Mouse (Mus musculus): ENCODE measurements at regions not wholly inside any gene's neighbourhood (a gene's known extent, or its start where the extent isn't known, plus 50 kb on each side); places are given as distances from the start of the nearest gene placed in this dataset.

GRCm38 (mm10) chr14:87746011-87746410, 329.6 kb downstream of the Tdrd3 start:
- Histone ChIP-seq H3K36me3 (ENCODE audit: control insufficient read depth, insufficient read depth, low read length) (no peaks in the 10 kb centered on the region), H3K27me3 (ENCODE audit: control insufficient read depth, insufficient read depth, low read length) (no peaks in the 10 kb centered on the region), H3K79me2 (ENCODE audit: control insufficient read depth, insufficient read depth, low read length) (no peaks in the 10 kb centered on the region), H3K27ac (replicated peaks; ENCODE audit: insufficient read depth, low read depth, low read length) (no peak overlapping the region), H3K4me1 (ENCODE audit: control insufficient read depth, insufficient read depth, low read length) (no peaks in the 10 kb centered on the region), H3K9ac (ENCODE audit: low read depth, low read length) (no peak overlapping the region), H3K4me3 (ENCODE audit: insufficient read depth, low read depth, low read length) (no peak overlapping the region)
- 57% methylated on average over 5 of the region's 5 CpGs for WGBS
- DNase-seq (ENCODE audit: extremely low read depth, low read depth, low spot score) = no peak
- no peak for TF ChIP-seq CTCF (IDR thresholded peaks at IDR 0.05; ENCODE audit: low read depth, low read length)
- TF ChIP-seq POLR2A (IDR thresholded peaks at IDR 0.05; ENCODE audit: extremely low read depth, insufficient read depth, low read length) = no peak

- no peaks in the 10 kb centered on the region for H3K79me2 ChIP-seq (ENCODE audit: control insufficient read depth, insufficient read depth, low read length)
- TF ChIP-seq POLR2A (IDR thresholded peaks at IDR 0.05; ENCODE audit: extremely low read depth, insufficient read depth, low read length) (no peak), CTCF (IDR thresholded peaks at IDR 0.05; ENCODE audit: low read depth, low read length) (no peak)
Observed at GRCm38 (mm10) chr14:87749068-87749467, 332.6 kb downstream of the Tdrd3 start.

GRCm38 (mm10) chr14:87749762-87750161, 333.3 kb downstream of the Tdrd3 start:
- H3K27ac ChIP-seq (replicated peaks; ENCODE audit: insufficient read depth, low read depth, low read length) = no peak overlapping the region
- H3K9ac ChIP-seq (ENCODE audit: low read depth, low read length) = no peak overlapping the region
- H3K4me1 ChIP-seq (ENCODE audit: control insufficient read depth, insufficient read depth, low read length) = no peaks in the 10 kb centered on the region
- no peak for TF ChIP-seq CTCF (IDR thresholded peaks at IDR 0.05; ENCODE audit: low read depth, low read length)
- TF ChIP-seq POLR2A (IDR thresholded peaks at IDR 0.05; ENCODE audit: extremely low read depth, insufficient read depth, low read length) = no peak
- no peaks in the 10 kb centered on the region for H3K27me3 ChIP-seq (ENCODE audit: control insufficient read depth, insufficient read depth, low read length)
- H3K36me3 ChIP-seq (ENCODE audit: control insufficient read depth, insufficient read depth, low read length) = no peaks in the 10 kb centered on the region
- DNase-seq (ENCODE audit: extremely low read depth, low read depth, low spot score) = no peak
- no peaks in the 10 kb centered on the region for H3K79me2 ChIP-seq (ENCODE audit: control insufficient read depth, insufficient read depth, low read length)
- no peak overlapping the region for H3K4me3 ChIP-seq (ENCODE audit: insufficient read depth, low read depth, low read length)

More at GRCm38 (mm10) chr14:87749068-87749467, 332.6 kb downstream of the Tdrd3 start:
- no peaks in the 10 kb centered on the region for H3K36me3 ChIP-seq (ENCODE audit: control insufficient read depth, insufficient read depth, low read length)
- no peaks in the 10 kb centered on the region for H3K4me1 ChIP-seq (ENCODE audit: control insufficient read depth, insufficient read depth, low read length)
- H3K27me3 ChIP-seq (ENCODE audit: control insufficient read depth, insufficient read depth, low read length) = no peaks in the 10 kb centered on the region
- 59% methylated on average over 3 of the region's 3 CpGs for WGBS
- no peak overlapping the region for H3K27ac ChIP-seq (replicated peaks; ENCODE audit: insufficient read depth, low read depth, low read length)
- no peak overlapping the region for H3K4me3 ChIP-seq (ENCODE audit: insufficient read depth, low read depth, low read length)
- H3K9ac ChIP-seq (ENCODE audit: low read depth, low read length) = no peak overlapping the region
- no peak for DNase-seq (ENCODE audit: extremely low read depth, low read depth, low spot score)

- 64% methylated on average over 3 of the region's 3 CpGs for WGBS
- Histone ChIP-seq H3K9ac (ENCODE audit: low read depth, low read length) (no peak overlapping the region), H3K36me3 (ENCODE audit: control insufficient read depth, insufficient read depth, low read length) (no peaks in the 10 kb centered on the region), H3K79me2 (ENCODE audit: control insufficient read depth, insufficient read depth, low read length) (no peaks in the 10 kb centered on the region), H3K4me3 (ENCODE audit: insufficient read depth, low read depth, low read length) (no peak overlapping the region), H3K27ac (replicated peaks; ENCODE audit: insufficient read depth, low read depth, low read length) (no peak overlapping the region), H3K27me3 (ENCODE audit: control insufficient read depth, insufficient read depth, low read length) (no peaks in the 10 kb centered on the region), H3K4me1 (ENCODE audit: control insufficient read depth, insufficient read depth, low read length) (no peaks in the 10 kb centered on the region)
- TF ChIP-seq CTCF (IDR thresholded peaks at IDR 0.05; ENCODE audit: low read depth, low read length) = no peak
- TF ChIP-seq POLR2A (IDR thresholded peaks at IDR 0.05; ENCODE audit: extremely low read depth, insufficient read depth, low read length) = no peak
- DNase-seq (ENCODE audit: extremely low read depth, low read depth, low spot score) = no peak
Observed at GRCm38 (mm10) chr14:87750665-87751170, 334.3 kb downstream of the Tdrd3 start.

- TF ChIP-seq CTCF (IDR thresholded peaks at IDR 0.05; ENCODE audit: low read depth, low read length) (no peak), POLR2A (IDR thresholded peaks at IDR 0.05; ENCODE audit: extremely low read depth, insufficient read depth, low read length) (no peak)
- H3K4me1 ChIP-seq (ENCODE audit: control insufficient read depth, insufficient read depth, low read length) = no peaks in the 10 kb centered on the region
- no peak overlapping the region for H3K9ac ChIP-seq (ENCODE audit: low read depth, low read length)
- H3K4me3 ChIP-seq (ENCODE audit: insufficient read depth, low read depth, low read length) = no peak overlapping the region
- no peaks in the 10 kb centered on the region for H3K36me3 ChIP-seq (ENCODE audit: control insufficient read depth, insufficient read depth, low read length)
- DNase-seq (ENCODE audit: extremely low read depth, low read depth, low spot score) = no peak
- H3K79me2 ChIP-seq (ENCODE audit: control insufficient read depth, insufficient read depth, low read length) = no peaks in the 10 kb centered on the region
- H3K27me3 ChIP-seq (ENCODE audit: control insufficient read depth, insufficient read depth, low read length) = no peaks in the 10 kb centered on the region
- WGBS = 61% methylated on average over 4 of the region's 4 CpGs
- no peak overlapping the region for H3K27ac ChIP-seq (replicated peaks; ENCODE audit: insufficient read depth, low read depth, low read length)
Observed at GRCm38 (mm10) chr14:87754744-87755143, 338.3 kb downstream of the Tdrd3 start.

- Histone ChIP-seq H3K9ac (ENCODE audit: low read depth, low read length) (no peak overlapping the region), H3K27ac (replicated peaks; ENCODE audit: insufficient read depth, low read depth, low read length) (no peak overlapping the region), H3K36me3 (ENCODE audit: control insufficient read depth, insufficient read depth, low read length) (no peaks in the 10 kb centered on the region), H3K4me1 (ENCODE audit: control insufficient read depth, insufficient read depth, low read length) (no peaks in the 10 kb centered on the region), H3K27me3 (ENCODE audit: control insufficient read depth, insufficient read depth, low read length) (no peaks in the 10 kb centered on the region), H3K79me2 (ENCODE audit: control insufficient read depth, insufficient read depth, low read length) (no peaks in the 10 kb centered on the region), H3K4me3 (ENCODE audit: insufficient read depth, low read depth, low read length) (no peak overlapping the region)
- no peak for TF ChIP-seq CTCF (IDR thresholded peaks at IDR 0.05; ENCODE audit: low read depth, low read length)
- no peak for TF ChIP-seq POLR2A (IDR thresholded peaks at IDR 0.05; ENCODE audit: extremely low read depth, insufficient read depth, low read length)
- no peak for DNase-seq (ENCODE audit: extremely low read depth, low read depth, low spot score)
Observed at GRCm38 (mm10) chr14:87775332-87775890, 359.0 kb downstream of the Tdrd3 start.

Data from liver, adult 2 months (tissue).